Mouse (Mus musculus): Measurements from ENCODE around the gene Rpl11. TPM values are rescaled to one million over a fixed set of nuclear protein-coding genes. Genes with fewer than 3 reads are reported as not detected.
A peak's percentile ranks its signal among the peaks of the same experiment; 100 is the strongest.
"Not testable (repeated sequence)": the region's sequence is repeated elsewhere in the genome, so short reads cannot be mapped to it uniquely, and the experiment has no call there.

The Rpl11 gene
- polyA plus RNA-seq, 1 experiment = 1,270 TPM

DNA sequence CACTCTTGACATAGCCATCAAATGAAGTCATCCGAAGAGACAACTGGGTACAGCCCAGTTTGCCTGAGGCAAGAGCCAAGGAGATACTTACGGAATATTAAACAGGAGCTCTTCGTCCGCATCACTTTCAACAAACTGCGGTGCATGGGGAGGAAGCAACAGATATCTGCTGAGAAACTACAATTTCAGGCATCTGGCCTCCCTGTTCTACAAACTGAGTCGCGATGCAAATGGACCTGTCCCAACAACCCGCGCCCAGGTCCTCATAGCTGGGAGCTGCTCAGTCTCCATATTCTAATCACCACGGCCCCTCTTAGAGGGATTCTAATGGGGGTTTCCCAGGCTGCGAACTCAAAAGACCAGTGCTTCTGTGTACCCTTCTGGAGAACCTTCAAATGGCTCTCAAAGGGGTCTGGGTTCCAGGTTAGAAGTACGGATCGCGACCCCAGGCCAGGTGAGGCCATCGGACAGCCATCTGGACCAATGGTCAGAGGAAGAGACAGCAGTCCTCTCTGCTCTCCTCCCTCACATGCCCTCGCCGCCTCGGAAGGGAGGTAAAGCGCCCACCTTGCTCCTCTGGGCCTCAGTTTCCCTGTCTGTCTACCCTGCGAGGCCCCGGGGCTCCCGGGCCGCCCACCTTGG is 66.8 kb downstream of the Rpl11 start:
- peak overlapping the region; percentile 90 for H3K27ac ChIP-seq (ENCODE audit: control insufficient read depth, insufficient read depth, low read depth, low read length, poor library complexity)
- 10% methylated on average over 23 of the region's 23 CpGs for WGBS
- H3K4me1 ChIP-seq (ENCODE audit: control insufficient read depth, insufficient read depth, low read length) = no peaks in the 10 kb centered on the region; the same call in 1 of the 2 replicates
- H3K4me3 ChIP-seq (replicated peaks; ENCODE audit: control insufficient read depth, low read depth, low read length) = peak overlapping the region; percentile 84
- no peak for TF ChIP-seq POLR2A (IDR thresholded peaks at IDR 0.05; ENCODE audit: borderline replicate concordance, control insufficient read depth, low read depth, low read length)
- no peak for TF ChIP-seq CTCF (IDR thresholded peaks at IDR 0.05; ENCODE audit: control insufficient read depth, insufficient read depth, low read length)

DNA sequence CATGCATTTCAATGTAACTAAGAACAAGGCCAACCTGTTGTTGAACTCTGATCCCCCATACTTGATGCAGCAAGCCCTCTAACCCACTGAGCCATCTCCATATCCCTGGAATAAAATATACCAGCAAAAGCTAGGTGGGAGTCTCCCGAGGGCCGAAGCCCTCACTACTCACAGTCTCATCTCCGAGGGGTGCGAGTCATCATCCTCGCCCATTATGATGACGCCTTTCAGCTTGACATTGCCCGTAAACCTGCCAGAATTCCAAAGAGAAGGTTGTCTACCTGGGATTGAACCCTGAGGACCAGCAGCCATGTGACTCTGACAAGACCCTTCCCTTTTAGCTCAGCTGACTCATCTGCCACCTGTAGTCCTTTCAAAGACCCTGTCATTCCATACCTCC is 67.5 kb downstream of the Rpl11 start:
- TF ChIP-seq CTCF (IDR thresholded peaks at IDR 0.05; ENCODE audit: control insufficient read depth, insufficient read depth, low read length) (no peak), POLR2A (IDR thresholded peaks at IDR 0.05; ENCODE audit: borderline replicate concordance, control insufficient read depth, low read depth, low read length) (no peak)
- H3K4me1 ChIP-seq (ENCODE audit: control insufficient read depth, insufficient read depth, low read length) = peaks cover under 1% of the 10 kb centered on the region
- peak overlapping the region; percentile 2; the same call in 1 of the 2 replicates for H3K27ac ChIP-seq (ENCODE audit: control insufficient read depth, insufficient read depth, low read depth, low read length, poor library complexity)

DNA sequence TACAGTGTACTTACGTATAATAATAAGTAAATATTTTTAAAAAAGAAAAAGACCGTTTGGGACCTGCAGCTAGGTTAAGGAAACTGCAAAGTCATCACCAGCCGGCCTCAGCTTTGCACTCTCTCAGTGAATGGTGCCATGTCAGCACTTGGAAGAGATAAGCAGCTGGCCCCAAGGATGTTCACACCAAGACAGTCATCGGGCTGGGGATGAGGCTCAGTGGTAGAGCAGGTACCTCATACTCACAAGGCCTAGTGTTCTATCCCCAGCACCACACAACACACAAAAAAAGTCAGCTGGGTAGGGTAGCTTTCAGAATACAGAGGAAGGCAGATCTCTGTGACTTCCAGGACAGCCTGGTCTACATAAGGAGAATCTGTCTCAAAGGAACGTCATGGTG is 68.0 kb downstream of the Rpl11 start:
- peak overlapping the region; percentile 39 for H3K27ac ChIP-seq (ENCODE audit: control insufficient read depth, insufficient read depth, low read depth, low read length, poor library complexity)
- TF ChIP-seq POLR2A (IDR thresholded peaks at IDR 0.05; ENCODE audit: borderline replicate concordance, control insufficient read depth, low read depth, low read length) = no peak
- peaks cover 1% of the 10 kb centered on the region for H3K4me1 ChIP-seq (ENCODE audit: control insufficient read depth, insufficient read depth, low read length)
- no peak overlapping the region for H3K4me3 ChIP-seq (replicated peaks; ENCODE audit: control insufficient read depth, low read depth, low read length)
- WGBS = 60% methylated on average over 5 of the region's 5 CpGs

More for the DNA sequence above, 67.5 kb downstream of the Rpl11 start:
- H3K4me3 ChIP-seq (replicated peaks; ENCODE audit: control insufficient read depth, low read depth, low read length) = peak overlapping the region; percentile 84
- WGBS = 92% methylated on average over 7 of the region's 7 CpGs

DNA sequence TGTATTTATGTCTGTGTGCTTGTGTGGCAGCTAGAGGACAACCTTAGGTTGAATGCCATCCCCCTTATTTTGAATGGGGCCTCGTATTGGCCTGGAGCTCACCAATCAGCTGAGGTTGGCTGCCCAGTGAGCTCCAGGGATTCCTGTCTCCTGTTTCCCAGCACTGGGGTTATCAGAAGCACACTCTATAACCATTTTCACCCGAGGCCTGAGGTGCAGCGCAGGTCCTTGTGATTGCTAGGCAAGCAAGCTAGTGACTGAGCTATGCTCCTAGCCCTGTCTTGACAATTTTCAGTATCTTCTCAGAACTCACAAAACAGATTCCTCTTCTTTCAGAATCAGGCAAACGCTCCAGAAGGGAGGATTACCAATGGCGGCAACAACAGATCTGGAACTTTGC is 68.7 kb downstream of the Rpl11 start:
- WGBS = 89% methylated on average over 5 of the region's 5 CpGs
- peak overlapping the region; percentile 35 for H3K4me3 ChIP-seq (replicated peaks; ENCODE audit: control insufficient read depth, low read depth, low read length)
- peak overlapping the region; percentile 68 for H3K27ac ChIP-seq (ENCODE audit: control insufficient read depth, insufficient read depth, low read depth, low read length, poor library complexity)
- TF ChIP-seq CTCF (IDR thresholded peaks at IDR 0.05; ENCODE audit: control insufficient read depth, insufficient read depth, low read length) (no peak), POLR2A (IDR thresholded peaks at IDR 0.05; ENCODE audit: borderline replicate concordance, control insufficient read depth, low read depth, low read length) (no peak)
- H3K4me1 ChIP-seq (ENCODE audit: control insufficient read depth, insufficient read depth, low read length) = peaks cover 1% of the 10 kb centered on the region

DNA sequence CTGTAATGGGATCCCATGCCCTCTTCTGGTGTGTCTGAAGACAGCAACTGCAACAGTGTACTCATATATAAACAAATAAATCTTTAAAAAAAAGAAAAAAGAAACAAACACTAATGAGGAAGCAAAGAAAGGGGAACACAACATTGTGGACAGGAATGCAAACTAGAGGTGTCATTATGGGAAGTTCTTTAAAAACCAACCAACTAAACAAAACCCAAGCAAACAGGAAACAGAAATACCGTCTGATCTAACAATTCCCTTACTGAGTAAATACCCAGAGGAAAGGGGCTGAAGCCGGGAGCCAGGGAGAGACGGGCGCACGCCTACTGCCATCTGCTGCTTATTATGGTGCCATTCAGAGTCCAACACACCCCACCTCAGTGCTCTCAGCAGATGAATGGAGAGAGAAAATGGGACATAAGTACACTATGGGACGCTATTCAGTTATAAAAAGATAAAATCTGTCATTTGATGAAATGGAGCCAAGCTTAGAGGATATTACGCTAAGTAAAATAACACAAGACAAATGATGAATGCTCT is 71.6 kb downstream of the Rpl11 start:
- WGBS = 51% methylated on average over 7 of the region's 7 CpGs
- Histone ChIP-seq H3K4me3 (replicated peaks; ENCODE audit: control insufficient read depth, low read depth, low read length) (no peak overlapping the region), H3K4me1 (ENCODE audit: control insufficient read depth, insufficient read depth, low read length) (peaks cover 1% of the 10 kb centered on the region), H3K27ac (ENCODE audit: control insufficient read depth, insufficient read depth, low read depth, low read length, poor library complexity) (peak overlapping the region; percentile 79; the same call in 1 of the 2 replicates)
- TF ChIP-seq POLR2A (IDR thresholded peaks at IDR 0.05; ENCODE audit: borderline replicate concordance, control insufficient read depth, low read depth, low read length) (no peak), CTCF (IDR thresholded peaks at IDR 0.05; ENCODE audit: control insufficient read depth, insufficient read depth, low read length) (no peak)

DNA sequence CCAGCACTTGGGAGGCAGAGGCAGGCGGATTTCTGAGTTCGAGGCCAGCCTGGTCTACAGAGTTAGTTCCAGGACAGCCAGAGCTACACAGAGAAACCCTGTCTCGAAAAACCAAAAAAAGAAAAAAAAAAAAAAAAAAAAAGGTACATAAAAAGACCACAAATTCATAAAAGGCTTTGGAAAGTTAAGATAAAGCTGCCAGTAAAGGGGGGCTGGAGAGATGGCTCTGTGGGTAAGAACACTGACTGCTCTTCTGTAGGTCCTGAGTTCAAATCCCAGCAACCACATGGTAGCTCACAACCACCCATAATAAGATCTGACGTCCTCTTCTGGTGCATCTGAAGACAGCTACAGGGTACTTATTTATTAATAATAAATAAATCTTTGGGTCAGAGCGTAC is 73.0 kb downstream of the Rpl11 start:
- not testable (repeated sequence) for H3K4me1 ChIP-seq (ENCODE audit: control insufficient read depth, insufficient read depth, low read length)

More for the DNA sequence above, 73.0 kb downstream of the Rpl11 start:
- H3K27ac ChIP-seq (ENCODE audit: control insufficient read depth, insufficient read depth, low read depth, low read length, poor library complexity); H3K4me3 ChIP-seq (replicated peaks; ENCODE audit: control insufficient read depth, low read depth, low read length): not testable (repeated sequence)
- 84% methylated on average over 5 of the region's 5 CpGs for WGBS

Other genes starting within 250 kb of the Rpl11 start
- 221 and 300 TPM in 2 replicates for gene Srsf10, start 197.7 kb downstream of the Rpl11 start, polyA plus RNA-seq (2011; ENCODE audit: insufficient read depth, insufficient read length, low replicate concordance, missing spikeins)
- 37.3 and 38.3 TPM in 2 replicates for gene Pnrc2, start 179.6 kb downstream of the Rpl11 start, polyA plus RNA-seq (2011; ENCODE audit: insufficient read depth, insufficient read length, low replicate concordance, missing spikeins)
- gene Cnr2, start 158.0 kb downstream of the Rpl11 start, polyA plus RNA-seq (2011; ENCODE audit: insufficient read depth, insufficient read length, low replicate concordance, missing spikeins) = 4.6 and 12.2 TPM in 2 replicates
- 57.7 and 172 TPM in 2 replicates for gene Fuca1, start 132.7 kb downstream of the Rpl11 start, polyA plus RNA-seq (2011; ENCODE audit: insufficient read depth, insufficient read length, low replicate concordance, missing spikeins)
- 39.0 and 65.5 TPM in 2 replicates for gene Hmgcl, start 107.0 kb downstream of the Rpl11 start, polyA plus RNA-seq (2011; ENCODE audit: insufficient read depth, insufficient read length, low replicate concordance, missing spikeins)
- gene Gale, start 89.7 kb downstream of the Rpl11 start, polyA plus RNA-seq (2011; ENCODE audit: insufficient read depth, insufficient read length, low replicate concordance, missing spikeins) = 4.7 and 11.0 TPM in 2 replicates
- gene Lypla2, start 80.8 kb downstream of the Rpl11 start, polyA plus RNA-seq (2011; ENCODE audit: insufficient read depth, insufficient read length, low replicate concordance, missing spikeins) = 34.8 and 42.1 TPM in 2 replicates
- 48.2 and 49.8 TPM in 2 replicates for gene Pithd1, start 66.2 kb downstream of the Rpl11 start, polyA plus RNA-seq (2011; ENCODE audit: insufficient read depth, insufficient read length, low replicate concordance, missing spikeins)
- gene Eloa, start 31.7 kb downstream of the Rpl11 start, polyA plus RNA-seq (2011; ENCODE audit: insufficient read depth, insufficient read length, low replicate concordance, missing spikeins) = 16.8 and 22.9 TPM in 2 replicates
- 14.5 and 33.8 TPM in 2 replicates for gene Id3, start 90.1 kb upstream of the Rpl11 start, polyA plus RNA-seq (2011; ENCODE audit: insufficient read depth, insufficient read length, low replicate concordance, missing spikeins)
- gene E2f2, start 119.0 kb upstream of the Rpl11 start, polyA plus RNA-seq (2011; ENCODE audit: insufficient read depth, insufficient read length, low replicate concordance, missing spikeins) = 146 and 157 TPM in 2 replicates
- gene Asap3, start 152.9 kb upstream of the Rpl11 start, polyA plus RNA-seq (2011; ENCODE audit: insufficient read depth, insufficient read length, low replicate concordance, missing spikeins) = 0.23 and 0.60 TPM in 2 replicates
- 8.1 TPM in 1 of 2 replicates, not detected in the other for gene Tcea3, start 194.3 kb upstream of the Rpl11 start, polyA plus RNA-seq (2011; ENCODE audit: insufficient read depth, insufficient read length, low replicate concordance, missing spikeins)
- 2.5 and 3.8 TPM in 2 replicates for gene Zfp46, start 231.3 kb upstream of the Rpl11 start, polyA plus RNA-seq (2011; ENCODE audit: insufficient read depth, insufficient read length, low replicate concordance, missing spikeins)